Comparison of ENCODE assay signal across 9 mouse cellular contexts in genomic region chr14:67613221-67613620, GRCm38 (mm10).
DNase-seq lines count a peak whose midpoint lies in the region; ATAC-seq and TF ChIP-seq lines count a peak whose summit lies in the region.
"Had no signal": no experiment of that assay in that cellular context is flagged by ENCODE, and none has a peak within 500 bp of the region (broad histone marks: within the 10 kb centered on the region; RNA-seq: fewer than 3 reads in every experiment).

No protein-coding gene starts in this region.

- ATAC-seq in lung, embryonic 14.5 days (ENCODE audit: insufficient read depth), result no peak
- ATAC-seq in heart, embryonic 11.5 days (replicated peaks; ENCODE audit: insufficient number of reproducible peaks, low FRiP score, low TSS enrichment), result no peak
- no peak for ATAC-seq in neural tube, embryonic 15.5 days (ENCODE audit: low FRiP score)

- H3K27ac ChIP-seq in lung, embryonic 14.5 days (ENCODE audit: low read depth), result no peak overlapping the region
- no peak overlapping the region for H3K27ac ChIP-seq in heart, embryonic 11.5 days (ENCODE audit: low read depth, low read length)
- no peak overlapping the region for H3K27ac ChIP-seq in neural tube, embryonic 15.5 days (replicated peaks)

- H3K4me3 ChIP-seq in lung, embryonic 14.5 days (ENCODE audit: low read depth, low read length), result peak overlapping the region; percentile 24; the same call in 1 of the 2 replicates
- H3K4me3 ChIP-seq in heart, embryonic 11.5 days (ENCODE audit: low read depth, low read length), result 0 out of 2 replicates have a peak overlapping the region, but pooled peaks have one; percentile 11
- H3K4me3 ChIP-seq in neural tube, embryonic 15.5 days (replicated peaks), result no peak overlapping the region
- H3K4me3 ChIP-seq: erythroblast, embryonic 14.5 days had no signal

- no peaks in the 10 kb centered on the region for H3K4me1 ChIP-seq in lung, embryonic 14.5 days (ENCODE audit: insufficient read depth)
- peaks cover 4% of the 10 kb centered on the region; the same call in 1 of the 2 replicates for H3K4me1 ChIP-seq in heart, embryonic 11.5 days (ENCODE audit: control insufficient read depth, insufficient read depth, low read length)
- peaks cover 8% of the 10 kb centered on the region for H3K4me1 ChIP-seq in neural tube, embryonic 15.5 days

- H3K36me3 ChIP-seq in lung, embryonic 14.5 days (ENCODE audit: insufficient read depth), result no peaks in the 10 kb centered on the region
- H3K36me3 ChIP-seq in heart, embryonic 11.5 days (ENCODE audit: control insufficient read depth, insufficient read depth, low read length), result no peaks in the 10 kb centered on the region
- H3K36me3 ChIP-seq in neural tube, embryonic 15.5 days, result no peaks in the 10 kb centered on the region

- peaks cover 4% of the 10 kb centered on the region; the same call in 1 of the 2 replicates for H3K27me3 ChIP-seq in lung, embryonic 14.5 days (ENCODE audit: insufficient read depth, low read length)
- no peaks in the 10 kb centered on the region for H3K27me3 ChIP-seq in heart, embryonic 11.5 days (ENCODE audit: control insufficient read depth, insufficient read depth, low read length)
- peaks cover 7% of the 10 kb centered on the region; the same call in 1 of the 2 replicates for H3K27me3 ChIP-seq in neural tube, embryonic 15.5 days (replicated peaks)

- peak; percentile 41 for DNase-seq in lung, embryonic 14.5 days
- no peak for DNase-seq in lung, postnatal 10 days
- peak; percentile 73 for DNase-seq in kidney, postnatal 10 days
- DNase-seq in B cell, adult 2 months, result no peak
- no peak for DNase-seq in left cerebral cortex, adult 11 months (ENCODE audit: low spot score)
- DNase-seq in left cerebral cortex, adult 9 months (ENCODE audit: low spot score in 2 of 2), result no peak

- WGBS in lung, embryonic 14.5 days, result 17% methylated on average over 14 of the region's 14 CpGs
- WGBS in heart, embryonic 11.5 days (ENCODE audit: insufficient replicate concordance), result 48% methylated on average over 14 of the region's 14 CpGs
- WGBS in neural tube, embryonic 15.5 days, result 36% methylated on average over 14 of the region's 14 CpGs

- no peak overlapping the region for H3K9ac ChIP-seq in lung, embryonic 14.5 days
- no peak overlapping the region for H3K9ac ChIP-seq in heart, embryonic 11.5 days (ENCODE audit: low read depth, low read length)
- no peak overlapping the region for H3K9ac ChIP-seq in neural tube, embryonic 15.5 days (replicated peaks)

- H3K9me3 ChIP-seq in lung, embryonic 14.5 days (ENCODE audit: low read depth, low read length), result no peaks in the 10 kb centered on the region
- no peaks in the 10 kb centered on the region for H3K9me3 ChIP-seq in heart, embryonic 11.5 days (replicated peaks; ENCODE audit: control insufficient read depth, low read length)
- H3K9me3 ChIP-seq in neural tube, embryonic 15.5 days (replicated peaks), result no peaks in the 10 kb centered on the region

- H3K4me2 ChIP-seq in lung, embryonic 14.5 days, result peak overlapping the region; percentile 58
- peak overlapping the region; percentile 48 for H3K4me2 ChIP-seq in heart, embryonic 11.5 days
- peak overlapping the region; percentile 40 for H3K4me2 ChIP-seq in neural tube, embryonic 15.5 days

- TF ChIP-seq CTCF in lung, embryonic 14.5 days (IDR thresholded peaks at IDR 0.05; ENCODE audit: low read depth), result no peak

Comparison
In these comparisons a context has a peak if more than half of its experiments do, and no peak if none do; other contexts are left out.
1. DNase-seq: peak in lung, embryonic 14.5 days (single experiment) and kidney, postnatal 10 days (single experiment); none in lung, postnatal 10 days (single experiment), B cell, adult 2 months (0 of 2), left cerebral cortex, adult 11 months (single experiment) and left cerebral cortex, adult 9 months (0 of 2).
2. Peak in every context shown above with its lines, with median percentiles within 50 percentile points of each other: H3K4me2 ChIP-seq.